Mouse (Mus musculus) ES-E14 (cell line): ENCODE results near the gene Dld. TPM values are rescaled to one million over a fixed set of nuclear protein-coding genes. Genes with fewer than 3 reads are reported as not detected.

Experiments
- DNase-seq: peaks from one replicate; pipeline ENCODE4 v3.0.0-alpha.2; 2013; ENCODE audit warnings: low read depth, low spot score
- H3K27ac ChIP-seq: 2 replicates; pipeline ENCODE4 v1.5.1; 2012; ENCODE audit warnings: low read depth, mild to moderate bottlenecking, low read length, moderate library complexity, mixed read lengths; ENCODE audit not compliant: poor library complexity, insufficient read depth, severe bottlenecking
- H3K36me3 ChIP-seq: 2 replicates; pipeline ENCODE4 v1.6.1; 2012; ENCODE audit warnings: mild to moderate bottlenecking, low read length, moderate library complexity, mixed read lengths; ENCODE audit not compliant: control insufficient read depth, poor library complexity, insufficient read depth, severe bottlenecking
- H3K4me1 ChIP-seq, 2 experiments: fragments of 150-350 bp in 1 of 2; sonication (generic) in 1 of 2; 2 replicates each; pipeline ENCODE4 v1.6.1; 2012; ENCODE audit warnings: low read length in 2 of 2, mild to moderate bottlenecking in 1 of 2, mixed read lengths in 1 of 2; ENCODE audit not compliant: control insufficient read depth in 2 of 2, insufficient read depth in 2 of 2, poor library complexity in 1 of 2
- H3K4me3 ChIP-seq, 2 experiments: fragments of 150-350 bp in 1 of 2; sonication (generic) in 1 of 2; 2 replicates each; pipeline ENCODE4 v1.5.1; 2012; ENCODE audit warnings: low read length in 2 of 2, low read depth in 1 of 2, mild to moderate bottlenecking in 1 of 2, mixed read lengths in 1 of 2; ENCODE audit not compliant: insufficient read depth in 1 of 2, poor library complexity in 1 of 2, severe bottlenecking in 1 of 2
- H3K9ac ChIP-seq: 2 replicates; pipeline ENCODE4 v1.6.1; 2012; ENCODE audit warnings: low read depth, mild to moderate bottlenecking, low read length, mixed read lengths; ENCODE audit not compliant: poor library complexity, insufficient read depth, severe bottlenecking
- H3K9me3 ChIP-seq: fragments of 150-350 bp; sonication (generic); 2 replicates; pipeline ENCODE4 v1.6.1; 2012; ENCODE audit warnings: low read depth, mild to moderate bottlenecking, low read length; ENCODE audit not compliant: control insufficient read depth, insufficient read depth
- CHD2 ChIP-seq: IDR thresholded peaks from 2 replicates; pipeline ENCODE4 v1.6.1; 2014; ENCODE audit warnings: mild to moderate bottlenecking, low read depth, low read length, inconsistent platforms
- HCFC1 ChIP-seq: IDR thresholded peaks from 2 replicates; pipeline ENCODE4 v1.6.1; 2012; ENCODE audit warnings: low read length, inconsistent platforms, borderline replicate concordance; ENCODE audit not compliant: insufficient read depth
- MAFK ChIP-seq: IDR thresholded peaks from 2 replicates; pipeline ENCODE4 v1.6.1; 2014; ENCODE audit warnings: mild to moderate bottlenecking, low read depth, low read length, inconsistent platforms; ENCODE audit not compliant: insufficient read depth
- ZC3H11A ChIP-seq: IDR thresholded peaks from 2 replicates; pipeline ENCODE4 v1.6.1; 2012; ENCODE audit warnings: low read depth, mild to moderate bottlenecking, inconsistent platforms, low read length, borderline replicate concordance
- ZNF384 ChIP-seq: IDR thresholded peaks from 2 replicates; pipeline ENCODE4 v1.6.1; 2012; ENCODE audit warnings: low read depth, low read length, inconsistent platforms
- in situ Hi-C, 2 experiments: fragments of 600-800 bp; cut with MboI; formaldehyde crosslinking; loops; one replicate each; pipeline ENCODE4 v1.15.1; 2025; ENCODE audit warnings: low sequenced_read_pairs in 2 of 2, inconsistent platforms in 1 of 2; ENCODE audit not compliant: unreplicated experiment in 2 of 2
- total RNA-seq: library from RNA; depleted of rRNA; stranded (reverse); fragments of 300-350 nt; gene quantifications from 2 replicates; pipeline ENCODE4 v1.2.3, GENCODE M21; 2012

Dld gene
- total RNA-seq, 1 experiment: 62.8 TPM

DNA sequence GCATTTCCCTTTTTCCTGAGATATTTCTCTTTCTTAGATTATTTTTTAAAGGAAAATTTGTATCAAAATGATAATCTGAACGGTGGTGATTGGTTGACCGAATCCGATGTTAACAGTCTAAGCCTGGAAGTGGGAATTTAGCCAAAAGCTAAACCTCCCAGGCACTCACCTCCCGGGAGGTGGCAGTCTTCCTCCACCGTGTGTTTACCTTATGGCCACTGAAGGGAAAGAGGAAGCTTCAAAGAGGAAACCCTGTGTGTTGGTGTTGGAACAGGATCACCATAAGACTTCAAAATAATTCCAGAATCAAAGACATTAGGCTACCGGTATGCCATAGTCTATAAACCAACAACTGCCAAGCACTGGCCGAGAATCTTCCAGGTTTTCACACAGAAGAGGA, 18.4 kb upstream of the Dld start:
- Histone ChIP-seq H3K36me3 (no peaks in the 10 kb centered on the region), H3K4me3 (no peak overlapping the region), H3K4me1 (no peaks in the 10 kb centered on the region), H3K9me3 (peaks cover 5% of the 10 kb centered on the region; the same call in 1 of the 2 replicates), H3K9ac (no peak overlapping the region), H3K27ac (no peak overlapping the region)
- in situ Hi-C loops: no loop called here
- TF ChIP-seq CHD2 (no peak), HCFC1 (no peak), MAFK (no peak), ZNF384 (no peak), ZC3H11A (no peak)
- DNase-seq: no peak

DNA sequence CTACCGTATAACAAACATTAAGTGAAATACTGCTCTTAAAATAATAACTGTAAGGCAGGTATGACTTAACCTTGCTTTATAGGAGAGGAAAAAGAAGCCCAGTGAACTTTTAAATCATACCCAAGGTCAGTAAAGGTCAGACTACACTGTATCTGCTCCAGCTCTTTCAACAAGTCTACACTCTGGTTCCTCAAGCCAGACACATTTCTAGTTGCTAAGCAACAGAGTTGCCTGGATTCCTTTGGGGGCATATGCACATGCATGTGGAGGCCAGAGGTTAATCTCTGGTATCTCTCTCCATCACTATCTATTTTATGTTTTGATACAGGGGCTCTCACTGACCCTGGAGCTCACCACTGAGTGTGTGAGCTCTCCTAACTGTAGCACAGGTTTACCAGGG, 17.9 kb upstream of the Dld start:
- H3K36me3 ChIP-seq: no peaks in the 10 kb centered on the region
- no peak overlapping the region for H3K9ac ChIP-seq
- TF ChIP-seq CHD2 (no peak), MAFK (no peak), ZC3H11A (no peak), ZNF384 (no peak)
- no peak overlapping the region for H3K4me3 ChIP-seq
- H3K9me3 ChIP-seq: peaks cover 5% of the 10 kb centered on the region; the same call in 1 of the 2 replicates
- H3K4me1 ChIP-seq: no peaks in the 10 kb centered on the region
- H3K27ac ChIP-seq: no peak overlapping the region
- DNase-seq: no peak
- in situ Hi-C loops: no loop called here

GRCm38 (mm10) chr12:31367721-31368120, 16.5 kb upstream of the Dld start:
- Histone ChIP-seq H3K4me3 (no peak overlapping the region), H3K27ac (no peak overlapping the region), H3K4me1 (no peaks in the 10 kb centered on the region), H3K9ac (no peak overlapping the region), H3K36me3 (no peaks in the 10 kb centered on the region), H3K9me3 (peaks cover 5% of the 10 kb centered on the region; the same call in 1 of the 2 replicates)
- no peak for DNase-seq
- in situ Hi-C loops: no loop called here
- TF ChIP-seq CHD2 (no peak), ZNF384 (no peak), ZC3H11A (no peak), HCFC1 (no peak), MAFK (no peak)

- Histone ChIP-seq H3K4me1 (no peaks in the 10 kb centered on the region), H3K36me3 (no peaks in the 10 kb centered on the region), H3K27ac (no peak overlapping the region), H3K9me3 (peaks cover 5% of the 10 kb centered on the region; the same call in 1 of the 2 replicates), H3K4me3 (no peak overlapping the region), H3K9ac (no peak overlapping the region)
- TF ChIP-seq ZNF384: no peak
- TF ChIP-seq CHD2: no peak
- TF ChIP-seq HCFC1: no peak
- TF ChIP-seq ZC3H11A: no peak
- TF ChIP-seq MAFK: no peak
- DNase-seq: no peak
- in situ Hi-C loops: no loop called here
Measured at GRCm38 (mm10) chr12:31366428-31366827, 15.2 kb upstream of the Dld start.
